Comparison of ENCODE assay signal across 8 mouse cellular contexts in the genomic region with DNA sequence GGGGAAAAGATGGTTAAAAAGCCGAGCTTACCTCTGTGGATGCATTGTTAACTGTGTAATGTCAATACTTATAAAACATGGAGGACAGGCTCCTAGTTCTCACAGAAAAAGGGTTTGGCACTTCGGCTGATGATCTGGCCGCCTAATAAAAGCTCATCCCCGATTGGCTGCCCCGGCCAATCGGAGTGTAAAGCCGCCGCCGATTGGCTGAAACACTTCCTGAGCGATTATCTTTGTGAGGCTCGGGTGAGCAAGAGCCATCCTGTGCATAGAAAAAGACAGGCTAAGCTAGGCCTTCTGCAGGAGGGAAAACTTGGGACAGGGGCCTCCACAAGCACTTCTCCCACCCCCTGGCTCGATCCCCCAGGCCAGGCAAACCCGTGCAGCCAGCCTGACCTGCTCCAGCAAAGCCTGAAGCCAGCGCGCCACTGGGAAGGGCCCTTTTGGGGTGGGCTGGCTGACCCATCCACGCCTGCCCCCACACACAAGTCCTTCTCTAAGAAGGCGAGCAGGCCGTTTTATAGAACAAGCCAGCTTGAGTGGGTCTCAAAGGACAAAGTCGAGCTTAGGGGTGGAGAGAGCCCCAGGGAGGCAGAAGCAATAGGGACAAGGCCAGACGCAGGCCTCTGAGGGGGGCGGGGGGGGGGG. TPM values are rescaled to one million over a fixed set of nuclear protein-coding genes. Genes with fewer than 3 reads are reported as not detected.
DNase-seq lines count a peak whose midpoint lies in the region; ATAC-seq lines count a peak whose summit lies in the region.

No protein-coding gene starts in this region.

- H3K36me3 ChIP-seq in hindbrain, embryonic 15.5 days, result no peaks in the 10 kb centered on the region

- H3K9me3 ChIP-seq in hindbrain, embryonic 15.5 days, result no peaks in the 10 kb centered on the region

- DNase-seq in WW6 (ENCODE audit: low read depth, low spot score), result peak; percentile 74
- peak; percentile 94 to 100 for DNase-seq in cerebellum, postnatal 36 days
- DNase-seq in frontal cortex, postnatal 36 days (ENCODE audit: low spot score in 2 of 2), result peak; percentile 99 to 100
- DNase-seq in left cerebral cortex, adult 11 months (ENCODE audit: low spot score), result peak; percentile 99
- DNase-seq in lung, postnatal 36 days, result peak; percentile 98
- DNase-seq in retina, embryonic 14.5 days (ENCODE audit: low spot score), result peak; percentile 98
- peak; percentile 94 to 98 for DNase-seq in thymus, postnatal 36 days

- ATAC-seq in hindbrain, embryonic 15.5 days (ENCODE audit: low FRiP score, low read depth), result peak; percentile 55

- H3K27me3 ChIP-seq in hindbrain, embryonic 15.5 days, result no peaks in the 10 kb centered on the region

- H3K27ac ChIP-seq in hindbrain, embryonic 15.5 days (replicated peaks), result peak overlapping the region; percentile 100

- H3K4me3 ChIP-seq in hindbrain, embryonic 15.5 days, result peak overlapping the region; percentile 37

- 2% methylated on average over 20 of the region's 21 CpGs for WGBS in hindbrain, embryonic 15.5 days

- H3K4me1 ChIP-seq in hindbrain, embryonic 15.5 days (replicated peaks), result peaks cover 96% of the 10 kb centered on the region

- H3K9ac ChIP-seq in hindbrain, embryonic 15.5 days, result peak overlapping the region; percentile 65

- H3K4me2 ChIP-seq in hindbrain, embryonic 15.5 days, result peak overlapping the region; percentile 73

RNA-seq across cellular contexts. Expression of gene Zmynd8, which starts 14.1 kb away (rescaled TPM):
- 71.8 and 79.2 TPM in 2 replicates for polyA plus RNA-seq in hindbrain, embryonic 15.5 days (2015; fragmentation: Nextera tagmentation; extraction: Ambion mirVana)

Comparison
In these comparisons a context has a peak if more than half of its experiments do, and no peak if none do; other contexts are left out.
1. Peak in every context shown above with its lines: DNase-seq, ATAC-seq, H3K4me3 ChIP-seq and H3K27ac ChIP-seq.